Mouse (Mus musculus): ENCODE results near the gene Arap1. TPM values are rescaled to one million over a fixed set of nuclear protein-coding genes. Genes with fewer than 3 reads are reported as not detected.

Gene Arap1
- polyA plus RNA-seq, 1 experiment from 2014 or later = 11.4 TPM

- Histone ChIP-seq H3K4me2 (ENCODE audit: low read length) (no peak within 1 kb of the TSS), H3K4me1 (ENCODE audit: control insufficient read depth, insufficient read depth, low read length) (peaks cover 19% of the 10 kb centered on the region), H3K9me3 (replicated peaks; ENCODE audit: control insufficient read depth, low read length, poor library complexity, severe bottlenecking) (no peaks in the 10 kb centered on the region), H3K27ac (ENCODE audit: low read length) (no peak within 1 kb of the TSS), H3K4me3 (ENCODE audit: low read depth, low read length) (no peak within 1 kb of the TSS), H3K27me3 (ENCODE audit: control insufficient read depth, insufficient read depth, low read depth, low read length) (no peaks in the 10 kb centered on the region), H3K36me3 (ENCODE audit: control insufficient read depth, insufficient read depth, low read length) (no peaks in the 10 kb centered on the region), H3K9ac (ENCODE audit: low read depth, low read length) (no peak within 1 kb of the TSS)
- ATAC-seq = no peak
- 87% methylated on average over 11 of the region's 11 CpGs for WGBS
Observed at GRCm38 (mm10) chr7:101410267-101410936, 62.5 kb downstream of the Arap1 start, which contains the start of gene Gm45837. Gene Gm45837 (plus strand): TSS chr7:101410886.

- no peaks in the 10 kb centered on the region for H3K27me3 ChIP-seq (ENCODE audit: control insufficient read depth, insufficient read depth, low read depth, low read length)
- no peaks in the 10 kb centered on the region for H3K9me3 ChIP-seq (replicated peaks; ENCODE audit: control insufficient read depth, low read length, poor library complexity, severe bottlenecking)
- H3K4me2 ChIP-seq (ENCODE audit: low read length) = no peak overlapping the region
- peaks cover 24% of the 10 kb centered on the region for H3K4me1 ChIP-seq (ENCODE audit: control insufficient read depth, insufficient read depth, low read length)
- H3K27ac ChIP-seq (ENCODE audit: low read length) = no peak overlapping the region
- no peak overlapping the region for H3K4me3 ChIP-seq (ENCODE audit: low read depth, low read length)
- ATAC-seq = peak; percentile 27
- H3K36me3 ChIP-seq (ENCODE audit: control insufficient read depth, insufficient read depth, low read length) = no peaks in the 10 kb centered on the region
- no peak overlapping the region for H3K9ac ChIP-seq (ENCODE audit: low read depth, low read length)
Observed at GRCm38 (mm10) chr7:101412796-101413195, 64.9 kb downstream of the Arap1 start.

GRCm38 (mm10) chr7:101414209-101414608 is 66.3 kb downstream of the Arap1 start:
- no peaks in the 10 kb centered on the region for H3K27me3 ChIP-seq (ENCODE audit: control insufficient read depth, insufficient read depth, low read depth, low read length)
- no peak overlapping the region for H3K4me3 ChIP-seq (ENCODE audit: low read depth, low read length)
- H3K36me3 ChIP-seq (ENCODE audit: control insufficient read depth, insufficient read depth, low read length) = no peaks in the 10 kb centered on the region
- WGBS = 50% methylated on average over 4 of the region's 4 CpGs
- H3K9ac ChIP-seq (ENCODE audit: low read depth, low read length) = no peak overlapping the region
- H3K9me3 ChIP-seq (replicated peaks; ENCODE audit: control insufficient read depth, low read length, poor library complexity, severe bottlenecking) = no peaks in the 10 kb centered on the region
- H3K27ac ChIP-seq (ENCODE audit: low read length) = no peak overlapping the region; the same call in 1 of the 2 replicates
- peaks cover 27% of the 10 kb centered on the region for H3K4me1 ChIP-seq (ENCODE audit: control insufficient read depth, insufficient read depth, low read length)
- ATAC-seq = no peak
- no peak overlapping the region for H3K4me2 ChIP-seq (ENCODE audit: low read length)

GRCm38 (mm10) chr7:101414661-101415511 is 67.0 kb downstream of the Arap1 start:
- Histone ChIP-seq H3K4me2 (ENCODE audit: low read length) (no peak overlapping the region), H3K9ac (ENCODE audit: low read depth, low read length) (no peak overlapping the region), H3K36me3 (ENCODE audit: control insufficient read depth, insufficient read depth, low read length) (no peaks in the 10 kb centered on the region), H3K9me3 (replicated peaks; ENCODE audit: control insufficient read depth, low read length, poor library complexity, severe bottlenecking) (no peaks in the 10 kb centered on the region), H3K4me1 (ENCODE audit: control insufficient read depth, insufficient read depth, low read length) (peaks cover 31% of the 10 kb centered on the region), H3K27ac (ENCODE audit: low read length) (peak overlapping the region; percentile 59), H3K27me3 (ENCODE audit: control insufficient read depth, insufficient read depth, low read depth, low read length) (no peaks in the 10 kb centered on the region), H3K4me3 (ENCODE audit: low read depth, low read length) (no peak overlapping the region)
- peak; percentile 54 for ATAC-seq
- WGBS = 23% methylated on average over 7 of the region's 7 CpGs

- no peaks in the 10 kb centered on the region for H3K27me3 ChIP-seq (ENCODE audit: control insufficient read depth, insufficient read depth, low read depth, low read length)
- H3K9ac ChIP-seq (ENCODE audit: low read depth, low read length) = no peak overlapping the region
- no peak overlapping the region for H3K4me2 ChIP-seq (ENCODE audit: low read length)
- H3K36me3 ChIP-seq (ENCODE audit: control insufficient read depth, insufficient read depth, low read length) = no peaks in the 10 kb centered on the region
- H3K9me3 ChIP-seq (replicated peaks; ENCODE audit: control insufficient read depth, low read length, poor library complexity, severe bottlenecking) = no peaks in the 10 kb centered on the region
- peak overlapping the region; percentile 50 for H3K27ac ChIP-seq (ENCODE audit: low read length)
- WGBS = 41% methylated on average over 8 of the region's 8 CpGs
- no peak overlapping the region for H3K4me3 ChIP-seq (ENCODE audit: low read depth, low read length)
- peak; percentile 30 for ATAC-seq
- H3K4me1 ChIP-seq (ENCODE audit: control insufficient read depth, insufficient read depth, low read length) = peaks cover 31% of the 10 kb centered on the region
Observed at GRCm38 (mm10) chr7:101415512-101416100, 67.7 kb downstream of the Arap1 start.

GRCm38 (mm10) chr7:101416391-101416790 is 68.5 kb downstream of the Arap1 start:
- Histone ChIP-seq H3K4me2 (ENCODE audit: low read length) (no peak overlapping the region), H3K9ac (ENCODE audit: low read depth, low read length) (no peak overlapping the region), H3K27ac (ENCODE audit: low read length) (no peak overlapping the region), H3K4me1 (ENCODE audit: control insufficient read depth, insufficient read depth, low read length) (peaks cover 35% of the 10 kb centered on the region), H3K36me3 (ENCODE audit: control insufficient read depth, insufficient read depth, low read length) (no peaks in the 10 kb centered on the region), H3K27me3 (ENCODE audit: control insufficient read depth, insufficient read depth, low read depth, low read length) (no peaks in the 10 kb centered on the region), H3K9me3 (replicated peaks; ENCODE audit: control insufficient read depth, low read length, poor library complexity, severe bottlenecking) (no peaks in the 10 kb centered on the region), H3K4me3 (ENCODE audit: low read depth, low read length) (no peak overlapping the region)
- no peak for ATAC-seq
- 78% methylated on average over 5 of the region's 5 CpGs for WGBS

GRCm38 (mm10) chr7:101419013-101419770 is 71.3 kb downstream of the Arap1 start:
- 5% methylated on average over 27 of the region's 27 CpGs for WGBS
- Histone ChIP-seq H3K4me1 (ENCODE audit: control insufficient read depth, insufficient read depth, low read length) (peaks cover 35% of the 10 kb centered on the region), H3K27ac (ENCODE audit: low read length) (no peak overlapping the region), H3K4me2 (ENCODE audit: low read length) (no peak overlapping the region), H3K36me3 (ENCODE audit: control insufficient read depth, insufficient read depth, low read length) (no peaks in the 10 kb centered on the region), H3K27me3 (ENCODE audit: control insufficient read depth, insufficient read depth, low read depth, low read length) (no peaks in the 10 kb centered on the region), H3K4me3 (ENCODE audit: low read depth, low read length) (no peak overlapping the region), H3K9ac (ENCODE audit: low read depth, low read length) (no peak overlapping the region), H3K9me3 (replicated peaks; ENCODE audit: control insufficient read depth, low read length, poor library complexity, severe bottlenecking) (no peaks in the 10 kb centered on the region)
- no peak for ATAC-seq

GRCm38 (mm10) chr7:101421529-101421928 is 73.7 kb downstream of the Arap1 start, which contains the start of gene Pde2a:
Gene Pde2a (plus strand): TSS chr7:101421691.
- Histone ChIP-seq H3K4me3 (ENCODE audit: low read depth, low read length) (peak within 1 kb of the TSS; percentile 38), H3K4me1 (ENCODE audit: control insufficient read depth, insufficient read depth, low read length) (peaks cover 25% of the 10 kb centered on the region), H3K9me3 (replicated peaks; ENCODE audit: control insufficient read depth, low read length, poor library complexity, severe bottlenecking) (no peaks in the 10 kb centered on the region), H3K27me3 (ENCODE audit: control insufficient read depth, insufficient read depth, low read depth, low read length) (no peaks in the 10 kb centered on the region), H3K9ac (ENCODE audit: low read depth, low read length) (peak within 1 kb of the TSS; percentile 60), H3K36me3 (ENCODE audit: control insufficient read depth, insufficient read depth, low read length) (no peaks in the 10 kb centered on the region), H3K27ac (ENCODE audit: low read length) (peak within 1 kb of the TSS; percentile 60; the same call in 1 of the 2 replicates), H3K4me2 (ENCODE audit: low read length) (peak within 1 kb of the TSS; percentile 55)
- WGBS = 4% methylated on average over 6 of the region's 6 CpGs
- ATAC-seq = peak; percentile 79

All from midbrain, embryonic 16.5 days (tissue).